Mouse (Mus musculus) erythroblast, embryonic 14.5 days (primary cell): ENCODE measurements around the gene 2300002M23Rik.

ENCODE experiments used
- GATA1 ChIP-seq: IDR thresholded peaks from 2 replicates; pipeline ENCODE4 v1.6.1; 2012; ENCODE audit warnings: low read length, inconsistent platforms, mixed read lengths
- TAL1 ChIP-seq: IDR thresholded peaks from 3 replicates; pipeline ENCODE4 v1.6.1; 2012; ENCODE audit warnings: low read length, inconsistent platforms, mixed read lengths

DNA sequence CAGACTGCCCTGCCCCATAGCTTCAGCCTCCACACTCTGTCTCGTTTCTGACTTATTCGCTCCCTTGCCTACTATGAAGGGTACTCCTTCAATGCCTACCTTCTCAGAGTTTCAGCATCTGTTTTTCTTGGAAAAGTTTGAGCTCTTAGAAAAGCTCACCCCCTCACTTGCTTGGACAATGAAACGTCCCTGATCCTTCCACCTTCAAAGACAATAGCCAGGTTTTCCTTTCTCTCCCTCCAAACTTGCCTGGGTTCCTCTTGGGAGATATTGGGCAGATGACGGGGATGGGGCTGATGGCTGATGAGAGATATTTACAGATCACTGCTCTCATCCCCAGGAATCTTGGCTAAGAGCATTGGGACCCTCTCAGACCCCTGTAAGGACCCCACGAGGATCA lies 12.9 kb upstream of the 2300002M23Rik start:
- TF ChIP-seq GATA1: no peak
- no peak for TF ChIP-seq TAL1
